Mouse (Mus musculus) heart, embryonic 11.5 days (tissue): ENCODE results near the gene Sycp3. TPM values are rescaled to one million over a fixed set of nuclear protein-coding genes. Genes with fewer than 3 reads are reported as not detected.
A peak's percentile ranks its signal among the peaks of the same experiment; 100 is the strongest.

Experiments used
- ATAC-seq: fragments of 200-750 bp; cut with Nextera tagmentation; replicated peaks from 2 replicates; pipeline ENCODE4 v1.8.0; 2017; ENCODE audit warnings: moderate library complexity; ENCODE audit not compliant: insufficient number of reproducible peaks, low FRiP score, low TSS enrichment
- H3K27ac ChIP-seq: fragments of 300-500 bp; sonication (generic); 2 replicates; pipeline ENCODE4 v1.5.1; 2014; ENCODE audit warnings: mild to moderate bottlenecking, low read depth, low read length
- H3K27me3 ChIP-seq: fragments of 300-500 bp; sonication (generic); 2 replicates; pipeline ENCODE4 v1.6.1; 2014; ENCODE audit warnings: mild to moderate bottlenecking, low read length, mixed read lengths; ENCODE audit not compliant: control insufficient read depth, insufficient read depth
- H3K36me3 ChIP-seq: fragments of 300-500 bp; sonication (generic); 2 replicates; pipeline ENCODE4 v1.6.1; 2014; ENCODE audit warnings: mild to moderate bottlenecking, low read length, moderate library complexity, mixed read lengths; ENCODE audit not compliant: control insufficient read depth, insufficient read depth
- H3K4me1 ChIP-seq: fragments of 300-500 bp; sonication (generic); 2 replicates; pipeline ENCODE4 v1.6.1; 2014; ENCODE audit warnings: low read length; ENCODE audit not compliant: control insufficient read depth, insufficient read depth
- H3K4me2 ChIP-seq: fragments of 300-500 bp; sonication (generic); 2 replicates; pipeline ENCODE4 v1.6.1; 2014; ENCODE audit warnings: mild to moderate bottlenecking, moderate library complexity
- H3K4me3 ChIP-seq: fragments of 300-500 bp; sonication (generic); 2 replicates; pipeline ENCODE4 v1.5.1; 2014; ENCODE audit warnings: low read depth, low read length
- H3K9ac ChIP-seq: fragments of 300-500 bp; sonication (generic); 2 replicates; pipeline ENCODE4 v1.6.1; 2014; ENCODE audit warnings: mild to moderate bottlenecking, low read depth, low read length, moderate library complexity
- H3K9me3 ChIP-seq: fragments of 300-500 bp; sonication (generic); replicated peaks from 2 replicates; pipeline ENCODE4 v1.6.1; 2016; ENCODE audit warnings: low read length; ENCODE audit not compliant: control insufficient read depth
- WGBS: fragments of 180-500 bp; shearing (Covaris S2); extraction: QIAGEN DNeasy Blood & Tissue Kit; methylation state at CpG from one replicate; pipeline ENCODE4 v1.1.7; 2014; ENCODE audit not compliant: insufficient replicate concordance; 5-methylcytosine and 5-hydroxymethylcytosine counted together
- polyA plus RNA-seq: library from polyadenylated mRNA; unstranded; fragments of >200 nt; fragmentation: Nextera tagmentation; extraction: Ambion mirVana; gene quantifications from 2 replicates; pipeline ENCODE4 v1.2.1, GENCODE M21; 2014

Sycp3 gene
- 0.29 and 0.44 TPM in 2 replicates for polyA plus RNA-seq

- WGBS, result 69% methylated on average over 33 of the region's 33 CpGs
These were observed at the start of gene Sycp3 for GRCm38 (mm10) chr10:88459502-88459992. Gene Sycp3 (plus strand): TSS chr10:88459569.

GRCm38 (mm10) chr10:88409751-88410150, 49.6 kb upstream of the Sycp3 start:
- ATAC-seq, result no peak
- H3K4me2 ChIP-seq, result no peak overlapping the region
- WGBS, result 55% methylated on average over 2 of the region's 2 CpGs

More at GRCm38 (mm10) chr10:88459502-88459992, at the start of gene Sycp3:
- H3K27me3 ChIP-seq, result no peaks in the 10 kb centered on the region
- ATAC-seq, result peak; percentile 40; the same call in 1 of the 2 replicates
- no peaks in the 10 kb centered on the region for H3K4me1 ChIP-seq
- H3K4me3 ChIP-seq, result no peak within 1 kb of the TSS
- H3K9me3 ChIP-seq, result no peaks in the 10 kb centered on the region
- H3K36me3 ChIP-seq, result no peaks in the 10 kb centered on the region
- H3K4me2 ChIP-seq, result no peak within 1 kb of the TSS
- H3K27ac ChIP-seq, result no peak within 1 kb of the TSS
- no peak within 1 kb of the TSS for H3K9ac ChIP-seq

GRCm38 (mm10) chr10:88412290-88412995, 46.9 kb upstream of the Sycp3 start:
- 77% methylated on average over 17 of the region's 17 CpGs for WGBS
- H3K9me3 ChIP-seq, result no peaks in the 10 kb centered on the region
- no peak for ATAC-seq
- H3K4me1 ChIP-seq, result no peaks in the 10 kb centered on the region
- no peak overlapping the region for H3K4me3 ChIP-seq
- no peak overlapping the region for H3K9ac ChIP-seq
- H3K36me3 ChIP-seq, result no peaks in the 10 kb centered on the region
- H3K27ac ChIP-seq, result no peak overlapping the region
- no peak overlapping the region for H3K4me2 ChIP-seq
- no peaks in the 10 kb centered on the region for H3K27me3 ChIP-seq

More at GRCm38 (mm10) chr10:88409751-88410150, 49.6 kb upstream of the Sycp3 start:
- no peaks in the 10 kb centered on the region for H3K36me3 ChIP-seq
- H3K27me3 ChIP-seq, result no peaks in the 10 kb centered on the region
- no peak overlapping the region for H3K9ac ChIP-seq
- H3K4me3 ChIP-seq, result no peak overlapping the region
- no peak overlapping the region for H3K27ac ChIP-seq
- H3K9me3 ChIP-seq, result no peaks in the 10 kb centered on the region
- H3K4me1 ChIP-seq, result no peaks in the 10 kb centered on the region

- Histone ChIP-seq H3K4me2 (no peak overlapping the region), H3K9me3 (no peaks in the 10 kb centered on the region), H3K9ac (no peak overlapping the region), H3K4me3 (no peak overlapping the region), H3K4me1 (no peaks in the 10 kb centered on the region), H3K27ac (no peak overlapping the region), H3K36me3 (no peaks in the 10 kb centered on the region), H3K27me3 (no peaks in the 10 kb centered on the region)
- ATAC-seq, result no peak
- 87% methylated on average over 5 of the region's 5 CpGs for WGBS
These were observed 41.7 kb upstream of the Sycp3 start for GRCm38 (mm10) chr10:88417686-88418085.

GRCm38 (mm10) chr10:88420141-88420541, 39.2 kb upstream of the Sycp3 start:
- Histone ChIP-seq H3K4me2 (no peak overlapping the region), H3K36me3 (no peaks in the 10 kb centered on the region), H3K9me3 (no peaks in the 10 kb centered on the region), H3K27ac (no peak overlapping the region), H3K4me3 (no peak overlapping the region), H3K4me1 (no peaks in the 10 kb centered on the region), H3K9ac (no peak overlapping the region), H3K27me3 (no peaks in the 10 kb centered on the region)
- no peak for ATAC-seq
- 78% methylated on average over 11 of the region's 11 CpGs for WGBS

- H3K36me3 ChIP-seq, result no peaks in the 10 kb centered on the region
- H3K27ac ChIP-seq, result no peak overlapping the region
- ATAC-seq, result no peak
- no peaks in the 10 kb centered on the region for H3K4me1 ChIP-seq
- 82% methylated on average over 19 of the region's 19 CpGs for WGBS
- no peak overlapping the region for H3K9ac ChIP-seq
- H3K9me3 ChIP-seq, result no peaks in the 10 kb centered on the region
- no peak overlapping the region for H3K4me3 ChIP-seq
- no peaks in the 10 kb centered on the region for H3K27me3 ChIP-seq
- H3K4me2 ChIP-seq, result no peak overlapping the region
These were observed 38.5 kb upstream of the Sycp3 start for GRCm38 (mm10) chr10:88420655-88421435.

- ATAC-seq, result no peak; the same call in 1 of the 2 replicates
- Histone ChIP-seq H3K4me2 (no peak overlapping the region), H3K4me1 (no peaks in the 10 kb centered on the region), H3K27me3 (no peaks in the 10 kb centered on the region), H3K9ac (no peak overlapping the region), H3K9me3 (no peaks in the 10 kb centered on the region), H3K36me3 (no peaks in the 10 kb centered on the region), H3K27ac (no peak overlapping the region), H3K4me3 (no peak overlapping the region)
- WGBS, result 91% methylated on average over 2 of the region's 2 CpGs
These were observed 33.1 kb upstream of the Sycp3 start for GRCm38 (mm10) chr10:88426158-88426816.

- no peaks in the 10 kb centered on the region for H3K4me1 ChIP-seq
- no peaks in the 10 kb centered on the region for H3K36me3 ChIP-seq
- no peak overlapping the region for H3K4me3 ChIP-seq
- no peaks in the 10 kb centered on the region for H3K27me3 ChIP-seq
- no peak overlapping the region for H3K4me2 ChIP-seq
- no peak overlapping the region for H3K27ac ChIP-seq
- ATAC-seq, result no peak
- no peaks in the 10 kb centered on the region for H3K9me3 ChIP-seq
- WGBS, result 56% methylated on average over 5 of the region's 5 CpGs
- no peak overlapping the region for H3K9ac ChIP-seq
These were observed 32.5 kb upstream of the Sycp3 start for GRCm38 (mm10) chr10:88426896-88427295.
